ENCODE assay signal across 15 mouse cellular contexts in the genomic region with DNA sequence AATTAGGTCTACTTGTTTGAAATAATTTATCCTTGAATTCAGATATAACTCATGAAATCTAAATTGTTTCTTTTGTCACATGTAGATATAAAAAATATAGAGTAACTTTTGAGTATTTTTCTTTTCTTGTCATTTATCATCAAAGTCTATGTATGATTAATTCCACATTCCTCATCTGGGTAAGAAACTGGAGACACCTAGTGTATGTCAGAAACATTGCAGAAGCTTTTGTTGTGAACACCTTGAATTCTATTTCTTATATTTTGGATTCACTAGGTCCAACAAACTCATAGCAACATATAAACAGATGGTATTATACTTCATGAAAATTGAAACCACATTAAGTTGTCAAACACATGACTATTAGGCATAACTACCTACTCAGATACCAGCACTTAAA.
DNase-seq lines count a peak whose midpoint lies in the region; ATAC-seq lines count a peak whose summit lies in the region.
"Had no signal": no experiment of that assay in that cellular context is flagged by ENCODE, and none has a peak within 500 bp of the region (broad histone marks: within the 10 kb centered on the region; RNA-seq: fewer than 3 reads in every experiment).

No protein-coding gene starts in this region.

- no peaks in the 10 kb centered on the region for H3K27me3 ChIP-seq in hindbrain, embryonic 14.5 days (ENCODE audit: control insufficient read depth, insufficient read depth, low read length)
- H3K27me3 ChIP-seq in hindbrain, embryonic 16.5 days (replicated peaks; ENCODE audit: control insufficient read depth, insufficient read depth, low read length) = no peaks in the 10 kb centered on the region
- no peaks in the 10 kb centered on the region for H3K27me3 ChIP-seq in midbrain, embryonic 14.5 days (ENCODE audit: control insufficient read depth, insufficient read depth, low read length)
- H3K27me3 ChIP-seq in midbrain, embryonic 15.5 days (replicated peaks) = no peaks in the 10 kb centered on the region
- H3K27me3 ChIP-seq: megakaryocyte, embryonic 14.5 days had no signal

- no peak for ATAC-seq in hindbrain, embryonic 14.5 days (ENCODE audit: low FRiP score)
- ATAC-seq in hindbrain, embryonic 16.5 days = no peak
- ATAC-seq in midbrain, embryonic 14.5 days (ENCODE audit: low FRiP score, low TSS enrichment) = no peak
- ATAC-seq in midbrain, embryonic 15.5 days (replicated peaks) = no peak
- ATAC-seq: inflammation-experienced regulatory T-cells, adult 6 months had no signal

- no peak overlapping the region for H3K27ac ChIP-seq in hindbrain, embryonic 14.5 days
- H3K27ac ChIP-seq in hindbrain, embryonic 16.5 days (ENCODE audit: low read depth, low read length) = no peak overlapping the region
- H3K27ac ChIP-seq in midbrain, embryonic 14.5 days (replicated peaks; ENCODE audit: low read depth, low read length) = no peak overlapping the region
- no peak overlapping the region for H3K27ac ChIP-seq in midbrain, embryonic 15.5 days
- H3K27ac ChIP-seq: heart, embryonic 10.5 days had no signal

- no peaks in the 10 kb centered on the region for H3K4me1 ChIP-seq in hindbrain, embryonic 14.5 days (replicated peaks; ENCODE audit: control insufficient read depth, insufficient read depth, low read length)
- no peaks in the 10 kb centered on the region for H3K4me1 ChIP-seq in hindbrain, embryonic 16.5 days (ENCODE audit: control insufficient read depth, insufficient read depth, low read depth, low read length)
- H3K4me1 ChIP-seq in midbrain, embryonic 14.5 days (ENCODE audit: control insufficient read depth, insufficient read depth, low read length) = no peaks in the 10 kb centered on the region
- no peaks in the 10 kb centered on the region for H3K4me1 ChIP-seq in midbrain, embryonic 15.5 days
- H3K4me1 ChIP-seq: heart, embryonic 10.5 days; megakaryocyte, embryonic 14.5 days had no signal

- H3K9me3 ChIP-seq in hindbrain, embryonic 14.5 days (ENCODE audit: control insufficient read depth, low read length) = no peaks in the 10 kb centered on the region
- no peaks in the 10 kb centered on the region for H3K9me3 ChIP-seq in hindbrain, embryonic 16.5 days (ENCODE audit: control insufficient read depth, low read length)
- H3K9me3 ChIP-seq in midbrain, embryonic 14.5 days (ENCODE audit: control insufficient read depth, low read length) = no peaks in the 10 kb centered on the region
- H3K9me3 ChIP-seq in midbrain, embryonic 15.5 days = no peaks in the 10 kb centered on the region
- H3K9me3 ChIP-seq: heart, embryonic 10.5 days; megakaryocyte, embryonic 14.5 days had no signal

- no peak overlapping the region for H3K4me3 ChIP-seq in hindbrain, embryonic 14.5 days (replicated peaks; ENCODE audit: low read length)
- no peak overlapping the region for H3K4me3 ChIP-seq in hindbrain, embryonic 16.5 days (ENCODE audit: low read length)
- no peak overlapping the region for H3K4me3 ChIP-seq in midbrain, embryonic 14.5 days (replicated peaks; ENCODE audit: low read depth, low read length)
- no peak overlapping the region for H3K4me3 ChIP-seq in midbrain, embryonic 15.5 days
- H3K4me3 ChIP-seq: heart, embryonic 10.5 days; megakaryocyte, embryonic 14.5 days had no signal

- no peak overlapping the region for H3K4me2 ChIP-seq in hindbrain, embryonic 14.5 days (replicated peaks)
- H3K4me2 ChIP-seq in hindbrain, embryonic 16.5 days (ENCODE audit: low read length) = no peak overlapping the region
- no peak overlapping the region for H3K4me2 ChIP-seq in midbrain, embryonic 14.5 days (ENCODE audit: low read length)
- no peak overlapping the region for H3K4me2 ChIP-seq in midbrain, embryonic 15.5 days

- peak; percentile 5 for DNase-seq in cerebellum, adult 9-10 months
- DNase-seq in cerebellum, adult 11-12 months = no peak
- peak; percentile 36 for DNase-seq in hindbrain, embryonic 14.5 days (ENCODE audit: low spot score)
- DNase-seq in midbrain, embryonic 14.5 days = peak; percentile 44
- DNase-seq in adrenal gland, adult 8-10 months = no peak
- no peak for DNase-seq in adrenal gland, postnatal 36 days
- DNase-seq: adrenal gland, postnatal 10 days; B cell, adult 2 months; cerebellum, postnatal 36 days; gastrocnemius, postnatal 14 days had no signal

- no peak overlapping the region for H3K9ac ChIP-seq in hindbrain, embryonic 14.5 days
- H3K9ac ChIP-seq in hindbrain, embryonic 16.5 days (ENCODE audit: low read depth, low read length) = no peak overlapping the region
- no peak overlapping the region for H3K9ac ChIP-seq in midbrain, embryonic 14.5 days (replicated peaks; ENCODE audit: low read length)
- no peak overlapping the region for H3K9ac ChIP-seq in midbrain, embryonic 15.5 days

- H3K36me3 ChIP-seq in hindbrain, embryonic 14.5 days (replicated peaks; ENCODE audit: control insufficient read depth, insufficient read depth) = no peaks in the 10 kb centered on the region
- no peaks in the 10 kb centered on the region for H3K36me3 ChIP-seq in hindbrain, embryonic 16.5 days (ENCODE audit: control insufficient read depth, insufficient read depth, low read length)
- no peaks in the 10 kb centered on the region for H3K36me3 ChIP-seq in midbrain, embryonic 14.5 days (ENCODE audit: control insufficient read depth, insufficient read depth, low read length)
- H3K36me3 ChIP-seq in midbrain, embryonic 15.5 days (replicated peaks) = no peaks in the 10 kb centered on the region
- H3K36me3 ChIP-seq: heart, embryonic 10.5 days had no signal

Comparison
In these comparisons a context has a peak if more than half of its experiments do, and no peak if none do; other contexts are left out.
1. DNase-seq: peak in cerebellum, adult 9-10 months (single experiment), hindbrain, embryonic 14.5 days (single experiment) and midbrain, embryonic 14.5 days (single experiment); none in cerebellum, adult 11-12 months (single experiment), adrenal gland, adult 8-10 months (single experiment) and adrenal gland, postnatal 36 days (0 of 2).